Mouse (Mus musculus): Measurements from ENCODE around the gene Coq3. TPM values are rescaled to one million over a fixed set of nuclear protein-coding genes. Genes with fewer than 3 reads are reported as not detected.

Coq3 gene
- polyA plus RNA-seq, 1 experiment from 2014 or later: 13.6 TPM

DNA sequence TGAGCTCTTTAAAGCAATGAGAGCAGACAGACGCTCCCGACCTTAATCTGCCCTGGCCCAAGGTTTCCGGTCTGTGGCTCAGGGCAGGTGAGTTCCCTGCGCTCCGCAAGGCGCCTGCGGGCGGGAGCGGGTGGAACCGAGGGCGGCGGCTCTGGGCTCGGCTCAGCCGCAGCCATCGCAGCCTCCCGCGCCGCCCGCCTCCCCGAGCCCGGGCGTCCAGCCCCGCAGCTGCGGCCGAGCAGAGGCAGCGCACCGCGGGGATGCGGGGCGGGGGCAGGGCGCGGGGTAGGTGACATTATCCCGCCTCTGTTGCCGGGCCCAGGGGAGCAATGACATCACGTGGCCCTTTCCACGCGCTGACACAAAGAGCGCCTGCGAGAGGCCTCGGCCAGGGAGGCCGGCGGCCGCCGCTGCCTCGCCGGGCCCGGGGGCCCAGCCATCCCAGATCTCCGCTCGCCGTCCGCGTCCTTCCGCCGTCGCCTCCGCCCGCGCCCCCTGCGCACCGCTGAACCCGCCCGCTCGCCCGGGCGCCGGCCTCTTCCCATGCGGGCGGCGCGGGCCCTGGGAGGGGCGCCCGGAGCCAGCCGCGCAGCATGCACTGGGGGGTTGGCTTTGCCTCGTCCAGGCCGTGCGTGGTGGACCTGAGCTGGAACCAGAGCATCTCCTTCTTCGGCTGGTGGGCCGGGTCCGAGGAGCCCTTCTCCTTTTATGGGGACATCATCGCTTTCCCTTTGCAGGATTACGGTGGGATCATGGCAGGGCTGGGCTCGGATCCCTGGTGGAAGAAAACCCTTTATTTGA, 51.7 kb downstream of the Coq3 start, which contains the start of gene Faxc:
TSS of gene Faxc (plus strand) at position 359 of the 801 bp plus-strand sequence.
- Histone ChIP-seq H3K9ac (replicated peaks; ENCODE audit: low read length) (peak within 1 kb of the TSS; percentile 92), H3K36me3 (ENCODE audit: insufficient read depth, low read length) (no peaks in the 10 kb centered on the region)
- under 1% methylated on average over 66 of the region's 83 CpGs for WGBS

DNA sequence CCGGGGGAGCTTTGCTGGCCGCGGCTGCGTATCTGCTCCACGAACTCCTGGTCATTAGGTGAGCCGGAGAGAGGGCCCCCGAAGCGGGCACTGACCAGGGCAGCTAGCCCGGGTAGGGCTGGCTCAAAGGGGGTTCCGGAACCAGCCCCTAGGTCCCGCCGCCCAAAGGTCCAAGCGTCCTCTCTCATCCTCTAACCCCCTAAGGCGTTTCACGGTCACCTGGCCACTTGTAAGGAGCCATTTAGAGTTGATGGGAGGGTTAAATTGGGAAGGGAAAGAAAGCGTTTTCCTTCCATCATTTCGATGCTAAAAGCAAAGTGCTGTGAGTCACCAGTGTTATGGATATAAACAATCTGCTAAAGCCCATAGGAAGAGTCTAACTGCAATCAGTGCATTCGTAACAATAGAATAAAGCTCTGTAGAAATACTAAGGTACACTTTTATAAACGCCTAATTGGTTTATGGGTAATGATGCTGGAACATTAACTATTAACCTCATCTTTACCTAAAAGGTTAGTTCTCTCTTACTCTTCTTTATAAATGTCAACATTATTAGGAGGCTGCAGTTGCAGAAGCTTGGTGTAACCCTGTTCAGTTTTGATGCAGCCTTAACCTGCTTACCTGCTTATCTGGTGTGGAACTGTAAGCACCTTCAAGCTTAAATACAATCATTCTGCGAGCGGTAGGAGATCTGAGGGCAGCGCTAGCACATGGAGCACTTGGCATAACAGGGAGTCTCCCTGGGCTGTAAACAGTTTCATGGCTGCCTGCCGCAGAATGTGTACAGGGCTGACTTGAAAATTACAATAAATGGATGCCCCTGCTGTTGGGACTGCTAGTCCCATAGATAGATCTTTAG, 52.5 kb downstream of the Coq3 start:
- no peaks in the 10 kb centered on the region for H3K9me3 ChIP-seq (ENCODE audit: low read length)
- peaks cover 4% of the 10 kb centered on the region; the same call in 1 of the 2 replicates for H3K4me1 ChIP-seq (ENCODE audit: insufficient read depth, low read length)
- H3K9ac ChIP-seq (replicated peaks; ENCODE audit: low read length): peak overlapping the region; percentile 92
- no peaks in the 10 kb centered on the region for H3K27me3 ChIP-seq (ENCODE audit: insufficient read depth, low read length)
- ATAC-seq (ENCODE audit: low FRiP score, low TSS enrichment): peak; percentile 43; the same call in 1 of the 2 replicates
- H3K4me2 ChIP-seq (replicated peaks; ENCODE audit: low read depth, low read length): peak overlapping the region; percentile 95
- peak overlapping the region; percentile 80 for H3K4me3 ChIP-seq (ENCODE audit: low read length)
- H3K36me3 ChIP-seq (ENCODE audit: insufficient read depth, low read length): no peaks in the 10 kb centered on the region
- H3K27ac ChIP-seq (ENCODE audit: low read length): peak overlapping the region; percentile 36; the same call in 1 of the 2 replicates
- 13% methylated on average over 23 of the region's 23 CpGs for WGBS

More for the DNA sequence above, 51.7 kb downstream of the Coq3 start, which contains the start of gene Faxc:
- Histone ChIP-seq H3K27me3 (ENCODE audit: insufficient read depth, low read length) (no peaks in the 10 kb centered on the region), H3K4me2 (replicated peaks; ENCODE audit: low read depth, low read length) (peak within 1 kb of the TSS; percentile 95), H3K4me1 (ENCODE audit: insufficient read depth, low read length) (peaks cover 4% of the 10 kb centered on the region; the same call in 1 of the 2 replicates), H3K9me3 (ENCODE audit: low read length) (no peaks in the 10 kb centered on the region), H3K27ac (ENCODE audit: low read length) (peak within 1 kb of the TSS; percentile 36; the same call in 1 of the 2 replicates), H3K4me3 (ENCODE audit: low read length) (peak within 1 kb of the TSS; percentile 80)
- ATAC-seq (ENCODE audit: low FRiP score, low TSS enrichment): peak; percentile 88

DNA sequence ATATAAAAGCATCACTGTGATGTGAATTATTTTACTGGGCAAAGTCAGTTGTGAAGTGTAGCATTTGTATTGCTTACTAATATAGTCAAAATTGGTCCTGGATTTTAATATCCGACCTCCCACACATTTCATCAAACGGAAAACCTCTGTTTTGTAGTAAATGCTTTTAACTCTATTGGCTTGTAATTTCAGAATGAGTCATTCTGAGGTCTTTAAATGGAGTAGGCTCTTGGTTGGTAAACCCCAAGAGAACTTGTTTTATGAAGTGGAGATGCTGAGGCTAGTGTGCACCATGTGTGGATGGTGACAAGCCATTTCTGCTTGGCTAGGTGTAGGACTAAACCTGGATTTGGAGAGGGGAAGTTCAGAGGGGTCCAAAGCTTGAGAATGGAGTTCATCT, 55.9 kb downstream of the Coq3 start:
- WGBS: 90% methylated on average over 2 of the region's 2 CpGs
- no peaks in the 10 kb centered on the region for H3K27me3 ChIP-seq (ENCODE audit: insufficient read depth, low read length)
- peaks cover 4% of the 10 kb centered on the region; the same call in 1 of the 2 replicates for H3K4me1 ChIP-seq (ENCODE audit: insufficient read depth, low read length)

DNA sequence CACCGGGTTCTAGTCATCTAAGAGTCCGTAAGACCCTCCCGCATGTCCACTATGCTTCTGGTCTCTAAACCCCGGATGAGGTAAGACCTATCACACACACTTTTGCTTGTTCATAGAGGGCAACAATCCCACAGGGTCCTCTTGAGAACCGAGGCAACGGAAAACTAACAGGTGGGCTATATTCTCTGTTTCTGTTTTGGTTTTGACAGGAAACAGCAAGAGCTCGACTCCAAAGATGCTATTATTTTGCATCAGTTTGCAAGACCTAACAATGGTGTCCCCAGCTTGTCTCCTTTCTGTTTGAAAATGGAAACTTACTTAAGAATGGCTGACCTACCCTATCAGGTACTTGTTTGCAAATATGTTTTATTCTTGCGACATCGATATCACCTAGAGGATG, 57.0 kb downstream of the Coq3 start:
- H3K36me3 ChIP-seq (ENCODE audit: insufficient read depth, low read length): no peaks in the 10 kb centered on the region
- H3K9ac ChIP-seq (replicated peaks; ENCODE audit: low read length): no peak overlapping the region
- H3K4me3 ChIP-seq (ENCODE audit: low read length): no peak overlapping the region
- H3K9me3 ChIP-seq (ENCODE audit: low read length): no peaks in the 10 kb centered on the region
- no peak overlapping the region for H3K27ac ChIP-seq (ENCODE audit: low read length)
- H3K4me1 ChIP-seq (ENCODE audit: insufficient read depth, low read length): no peaks in the 10 kb centered on the region
- WGBS: 93% methylated on average over 9 of the region's 9 CpGs
- no peak overlapping the region for H3K4me2 ChIP-seq (replicated peaks; ENCODE audit: low read depth, low read length)
- ATAC-seq (ENCODE audit: low FRiP score, low TSS enrichment): no peak
- no peaks in the 10 kb centered on the region for H3K27me3 ChIP-seq (ENCODE audit: insufficient read depth, low read length)

More for the DNA sequence above, 55.9 kb downstream of the Coq3 start:
- Histone ChIP-seq H3K4me2 (replicated peaks; ENCODE audit: low read depth, low read length) (no peak overlapping the region), H3K27ac (ENCODE audit: low read length) (no peak overlapping the region), H3K9ac (replicated peaks; ENCODE audit: low read length) (no peak overlapping the region), H3K36me3 (ENCODE audit: insufficient read depth, low read length) (no peaks in the 10 kb centered on the region), H3K4me3 (ENCODE audit: low read length) (no peak overlapping the region), H3K9me3 (ENCODE audit: low read length) (no peaks in the 10 kb centered on the region)
- no peak for ATAC-seq (ENCODE audit: low FRiP score, low TSS enrichment)

DNA sequence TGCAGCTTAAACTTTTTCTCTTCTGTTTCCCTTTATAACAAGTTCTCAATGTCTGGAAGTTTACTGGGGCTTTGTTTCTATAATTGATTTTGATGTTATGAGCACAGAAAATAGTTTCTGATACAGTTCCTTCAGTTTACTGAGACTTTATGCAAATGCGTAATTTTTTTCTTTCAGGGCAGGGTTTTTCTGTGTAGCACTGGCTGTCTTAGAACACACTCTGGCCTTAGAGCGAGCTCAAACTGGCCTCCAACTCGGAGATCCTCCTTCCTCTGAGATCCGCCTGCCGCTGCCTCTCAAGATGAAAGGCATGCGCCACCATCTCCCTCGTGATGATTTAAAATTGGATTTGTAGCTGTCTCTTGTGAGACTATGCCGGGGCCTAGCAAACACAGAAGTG, 58.4 kb downstream of the Coq3 start:
- no peak for ATAC-seq (ENCODE audit: low FRiP score, low TSS enrichment)
- no peaks in the 10 kb centered on the region for H3K9me3 ChIP-seq (ENCODE audit: low read length)
- WGBS: 94% methylated on average over 8 of the region's 8 CpGs
- H3K9ac ChIP-seq (replicated peaks; ENCODE audit: low read length): no peak overlapping the region
- H3K4me1 ChIP-seq (ENCODE audit: insufficient read depth, low read length): no peaks in the 10 kb centered on the region
- no peaks in the 10 kb centered on the region for H3K27me3 ChIP-seq (ENCODE audit: insufficient read depth, low read length)
- H3K4me2 ChIP-seq (replicated peaks; ENCODE audit: low read depth, low read length): no peak overlapping the region
- no peaks in the 10 kb centered on the region for H3K36me3 ChIP-seq (ENCODE audit: insufficient read depth, low read length)
- H3K27ac ChIP-seq (ENCODE audit: low read length): no peak overlapping the region
- no peak overlapping the region for H3K4me3 ChIP-seq (ENCODE audit: low read length)

DNA sequence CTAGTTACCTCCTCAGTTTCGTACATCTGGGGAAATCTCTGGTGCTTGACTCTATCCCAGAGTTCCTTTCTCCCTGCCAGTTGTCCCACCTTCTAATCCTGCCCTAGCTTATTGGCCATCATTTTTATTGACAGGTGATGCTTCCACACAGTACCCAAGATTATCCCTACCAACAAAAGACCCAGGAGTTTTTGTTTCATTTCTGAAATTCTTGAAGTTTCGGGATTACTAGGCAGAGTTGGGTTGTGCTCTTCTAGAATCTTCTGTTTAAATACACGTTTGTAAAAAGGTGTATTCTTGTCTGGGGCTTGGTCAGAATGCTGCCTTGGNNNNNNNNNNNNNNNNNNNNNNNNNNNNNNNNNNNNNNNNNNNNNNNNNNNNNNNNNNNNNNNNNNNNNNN, 65.2 kb downstream of the Coq3 start:
- Histone ChIP-seq H3K4me2 (replicated peaks; ENCODE audit: low read depth, low read length) (no peak overlapping the region), H3K36me3 (ENCODE audit: insufficient read depth, low read length) (no peaks in the 10 kb centered on the region), H3K4me3 (ENCODE audit: low read length) (no peak overlapping the region), H3K27ac (ENCODE audit: low read length) (no peak overlapping the region), H3K9me3 (ENCODE audit: low read length) (no peaks in the 10 kb centered on the region), H3K4me1 (ENCODE audit: insufficient read depth, low read length) (no peaks in the 10 kb centered on the region), H3K9ac (replicated peaks; ENCODE audit: low read length) (no peak overlapping the region), H3K27me3 (ENCODE audit: insufficient read depth, low read length) (no peaks in the 10 kb centered on the region)
- 87% methylated on average over 3 of the region's 3 CpGs for WGBS
- no peak for ATAC-seq (ENCODE audit: low FRiP score, low TSS enrichment)

DNA sequence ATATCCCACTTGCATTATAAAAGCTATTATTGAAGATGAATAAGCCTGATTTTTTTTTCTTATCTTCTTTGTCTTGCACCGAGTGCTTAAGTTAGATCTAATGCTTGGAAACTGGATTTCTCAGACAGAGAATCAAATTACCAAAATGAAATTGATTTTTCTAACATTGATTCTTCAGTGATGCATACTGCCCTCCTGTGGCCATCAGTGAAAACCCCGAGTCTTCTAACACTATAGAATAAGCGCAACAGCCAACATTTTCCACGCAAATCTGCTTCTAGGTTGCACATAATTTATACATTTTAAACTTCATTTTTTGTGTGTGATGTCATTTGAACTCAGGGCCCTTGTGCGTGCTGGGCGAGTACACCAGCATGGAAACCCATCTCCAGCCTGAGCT, 72.0 kb downstream of the Coq3 start:
- H3K27ac ChIP-seq (ENCODE audit: low read length): no peak overlapping the region
- H3K36me3 ChIP-seq (ENCODE audit: insufficient read depth, low read length): no peaks in the 10 kb centered on the region
- no peak overlapping the region for H3K4me2 ChIP-seq (replicated peaks; ENCODE audit: low read depth, low read length)
- no peaks in the 10 kb centered on the region for H3K9me3 ChIP-seq (ENCODE audit: low read length)
- WGBS: 39% methylated on average over 6 of the region's 6 CpGs
- ATAC-seq (ENCODE audit: low FRiP score, low TSS enrichment): no peak
- no peak overlapping the region for H3K9ac ChIP-seq (replicated peaks; ENCODE audit: low read length)
- H3K4me1 ChIP-seq (ENCODE audit: insufficient read depth, low read length): no peaks in the 10 kb centered on the region
- H3K4me3 ChIP-seq (ENCODE audit: low read length): no peak overlapping the region
- H3K27me3 ChIP-seq (ENCODE audit: insufficient read depth, low read length): no peaks in the 10 kb centered on the region

DNA sequence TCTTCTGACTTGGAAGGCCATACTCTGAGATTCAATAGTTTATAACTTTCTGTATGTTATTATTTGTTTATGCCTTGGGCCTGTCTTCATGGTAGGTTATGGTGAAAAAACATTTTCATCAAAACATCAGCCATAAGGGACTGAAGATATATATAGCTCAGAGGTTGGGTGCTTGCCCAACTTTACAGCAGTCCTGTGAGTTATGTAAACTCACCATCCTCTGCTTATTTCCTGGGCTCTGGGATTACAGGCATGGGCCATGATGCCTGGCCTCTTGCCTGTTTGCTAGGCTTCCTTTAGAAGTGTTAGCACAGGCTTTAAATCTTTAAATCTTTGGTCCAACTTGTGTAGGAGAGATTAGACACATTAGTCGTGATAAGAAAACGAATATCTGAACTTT, 72.8 kb downstream of the Coq3 start:
- no peak overlapping the region for H3K27ac ChIP-seq (ENCODE audit: low read length)
- no peak for ATAC-seq (ENCODE audit: low FRiP score, low TSS enrichment)
- 48% methylated on average over 2 of the region's 2 CpGs for WGBS
- H3K4me1 ChIP-seq (ENCODE audit: insufficient read depth, low read length): no peaks in the 10 kb centered on the region
- H3K36me3 ChIP-seq (ENCODE audit: insufficient read depth, low read length): no peaks in the 10 kb centered on the region
- H3K27me3 ChIP-seq (ENCODE audit: insufficient read depth, low read length): no peaks in the 10 kb centered on the region
- H3K4me3 ChIP-seq (ENCODE audit: low read length): no peak overlapping the region
- H3K9me3 ChIP-seq (ENCODE audit: low read length): no peaks in the 10 kb centered on the region
- no peak overlapping the region for H3K4me2 ChIP-seq (replicated peaks; ENCODE audit: low read depth, low read length)
- no peak overlapping the region for H3K9ac ChIP-seq (replicated peaks; ENCODE audit: low read length)

DNA sequence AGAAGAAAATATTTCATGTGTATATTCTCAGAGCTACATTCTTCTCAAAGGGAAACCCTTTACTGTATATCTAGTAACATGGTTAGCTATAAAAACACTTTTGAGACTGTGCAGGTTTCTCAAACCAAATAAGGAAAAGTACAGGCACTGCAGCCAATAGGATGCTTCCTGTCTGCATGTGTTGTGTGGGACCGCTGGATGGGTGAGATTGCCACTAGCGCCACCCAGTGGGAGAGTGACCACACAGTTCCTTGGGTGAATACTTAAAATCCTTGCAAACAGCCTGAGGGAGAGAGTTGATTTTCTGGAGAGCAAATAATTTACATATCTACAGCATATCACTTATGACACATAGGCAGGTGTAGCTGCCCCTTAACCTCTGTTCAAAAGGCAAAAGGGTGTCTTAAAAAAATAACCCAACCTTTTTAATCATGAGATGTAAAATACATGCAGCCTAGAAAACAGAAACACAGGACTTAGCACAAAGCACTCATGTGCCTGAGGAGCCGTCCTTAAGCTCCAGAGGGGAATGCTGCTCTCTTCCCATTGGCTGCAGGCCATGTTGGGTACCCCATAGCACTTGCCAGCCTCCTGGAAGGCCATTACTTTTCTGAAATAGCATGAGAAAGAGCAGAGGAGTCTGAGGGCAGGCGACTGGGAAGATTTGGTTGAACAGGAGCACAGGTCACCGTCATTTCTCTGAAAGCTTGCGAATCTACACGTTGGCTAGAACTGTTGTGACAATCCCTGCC, 78.3 kb downstream of the Coq3 start:
- Histone ChIP-seq H3K4me2 (replicated peaks; ENCODE audit: low read depth, low read length) (no peak overlapping the region), H3K36me3 (ENCODE audit: insufficient read depth, low read length) (no peaks in the 10 kb centered on the region), H3K9me3 (ENCODE audit: low read length) (no peaks in the 10 kb centered on the region), H3K9ac (replicated peaks; ENCODE audit: low read length) (no peak overlapping the region), H3K27me3 (ENCODE audit: insufficient read depth, low read length) (no peaks in the 10 kb centered on the region), H3K4me3 (ENCODE audit: low read length) (no peak overlapping the region), H3K27ac (ENCODE audit: low read length) (no peak overlapping the region), H3K4me1 (ENCODE audit: insufficient read depth, low read length) (no peaks in the 10 kb centered on the region)
- peak; percentile 74; the same call in 1 of the 2 replicates for ATAC-seq (ENCODE audit: low FRiP score, low TSS enrichment)
- WGBS: 55% methylated on average over 7 of the region's 7 CpGs
